Mouse (Mus musculus) E14TG2a.4 (cell line): ENCODE results near the gene Prelid3b.

Source experiments
- CTCF ChIP-seq: conservative IDR thresholded peaks from 2 replicates; pipeline ENCODE4 v1.5.1; 2014; ENCODE audit warnings: low read length
- NANOG ChIP-seq: IDR thresholded peaks from 2 replicates; pipeline ENCODE4 v1.6.1; 2014; ENCODE audit warnings: borderline replicate concordance, low read length, mixed read lengths
- POU5F1 ChIP-seq: IDR thresholded peaks from 2 replicates; pipeline ENCODE4 v1.6.1; 2014; ENCODE audit warnings: low read length, borderline replicate concordance

DNA sequence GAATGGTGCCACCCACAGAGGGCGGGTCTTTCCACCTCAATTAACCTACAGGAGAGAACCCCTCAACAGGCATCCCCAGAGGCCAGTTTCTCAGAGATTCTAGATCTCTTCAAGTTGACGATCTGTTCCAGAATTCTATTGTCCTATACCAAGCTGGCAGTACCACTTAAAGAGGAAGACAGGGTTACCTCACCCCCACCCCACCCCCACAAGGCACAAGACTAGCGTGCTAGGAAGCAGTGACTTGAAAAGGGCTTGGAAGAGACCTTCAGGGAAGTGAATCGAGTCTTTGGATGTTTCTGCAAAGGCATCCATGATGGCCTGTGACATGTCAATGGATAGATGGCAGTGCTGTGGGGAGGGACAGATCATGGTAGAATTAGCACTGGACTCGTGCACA, 5.9 kb upstream of the Prelid3b start:
- no peak for TF ChIP-seq CTCF
- TF ChIP-seq POU5F1 = no peak
- TF ChIP-seq NANOG = no peak
